Mouse (Mus musculus) liver, embryonic 11.5 days (tissue): ENCODE results near the gene Paf1. TPM values are rescaled to one million over a fixed set of nuclear protein-coding genes. Genes with fewer than 3 reads are reported as not detected.
A peak's percentile ranks its signal among the peaks of the same experiment; 100 is the strongest.

ENCODE experiments used
- ATAC-seq: fragments of 200-750 bp; cut with Nextera tagmentation; replicated peaks from 2 replicates; pipeline ENCODE4 v1.8.0; 2017; ENCODE audit warnings: moderate number of reproducible peaks, mild to moderate bottlenecking, moderate TSS enrichment, moderate library complexity; ENCODE audit not compliant: low FRiP score
- DNase-seq: peaks from one replicate; pipeline ENCODE4 v3.0.0-alpha.2; 2017; ENCODE audit warnings: low spot score
- H3K27ac ChIP-seq: fragments of 300-500 bp; sonication (generic); 2 replicates; pipeline ENCODE4 v1.5.1; 2014; ENCODE audit warnings: mild to moderate bottlenecking, low read depth, low read length, control low read depth
- H3K27me3 ChIP-seq: fragments of 300-500 bp; sonication (generic); replicated peaks from 2 replicates; pipeline ENCODE4 v1.6.1; 2014; ENCODE audit warnings: low read length, mixed read lengths; ENCODE audit not compliant: control insufficient read depth, insufficient read depth
- H3K36me3 ChIP-seq: fragments of 300-500 bp; sonication (generic); 2 replicates; pipeline ENCODE4 v1.6.1; 2014; ENCODE audit warnings: mild to moderate bottlenecking, low read length, moderate library complexity, mixed read lengths; ENCODE audit not compliant: control insufficient read depth, insufficient read depth
- H3K4me1 ChIP-seq: fragments of 300-500 bp; sonication (generic); replicated peaks from 2 replicates; pipeline ENCODE4 v1.6.1; 2014; ENCODE audit warnings: low read length, mixed read lengths; ENCODE audit not compliant: control insufficient read depth, insufficient read depth
- H3K4me2 ChIP-seq: fragments of 300-500 bp; sonication (generic); 2 replicates; pipeline ENCODE4 v1.6.1; 2014; ENCODE audit warnings: mild to moderate bottlenecking, control low read depth, moderate library complexity
- H3K4me3 ChIP-seq: fragments of 300-500 bp; sonication (generic); 2 replicates; pipeline ENCODE4 v1.5.1; 2014; ENCODE audit warnings: low read depth, low read length, control low read depth
- H3K9ac ChIP-seq: fragments of 300-500 bp; sonication (generic); 2 replicates; pipeline ENCODE4 v1.6.1; 2014; ENCODE audit warnings: low read depth, low read length, control low read depth
- H3K9me3 ChIP-seq: fragments of 300-500 bp; sonication (generic); 2 replicates; pipeline ENCODE4 v1.6.1; 2016; ENCODE audit warnings: low read length, inconsistent platforms, mixed read lengths; ENCODE audit not compliant: control insufficient read depth
- WGBS: fragments of 180-500 bp; shearing (Covaris S2); extraction: QIAGEN DNeasy Blood & Tissue Kit; methylation state at CpG from one replicate; pipeline ENCODE4 v1.1.7; 2014; 5-methylcytosine and 5-hydroxymethylcytosine counted together
- polyA plus RNA-seq: library from polyadenylated mRNA; unstranded; fragments of >200 nt; fragmentation: Nextera tagmentation; extraction: Ambion mirVana; gene quantifications from 2 replicates; pipeline ENCODE4 v1.2.1, GENCODE M21; 2014

Gene Paf1
- 56.1 and 58.6 TPM in 2 replicates for polyA plus RNA-seq

GRCm38 (mm10) chr7:28392429-28393271 is at the start of gene Paf1, which contains the start of gene Med29:
Gene Paf1, plus strand, starts transcription at chr7:28392951.
Gene Med29, minus strand, starts transcription at chr7:28392708.
- H3K9me3 ChIP-seq = no peaks in the 10 kb centered on the region
- H3K27me3 ChIP-seq = no peaks in the 10 kb centered on the region
- DNase-seq (peak; percentile 90), ATAC-seq (peak; percentile 97)
- under 1% methylated on average over 58 of the region's 58 CpGs for WGBS
- peak within 1 kb of the TSS; percentile 94 for H3K4me2 ChIP-seq
- peak within 1 kb of the TSS; percentile 57 for H3K27ac ChIP-seq
- H3K4me1 ChIP-seq = peaks cover 9% of the 10 kb centered on the region
- H3K9ac ChIP-seq = peak within 1 kb of the TSS; percentile 87
- peak within 1 kb of the TSS; percentile 96 for H3K4me3 ChIP-seq
- H3K36me3 ChIP-seq = peaks cover 38% of the 10 kb centered on the region

GRCm38 (mm10) chr7:28344637-28345036 is 48.1 kb upstream of the Paf1 start:
- Histone ChIP-seq H3K36me3 (no peaks in the 10 kb centered on the region), H3K4me3 (no peak overlapping the region), H3K9ac (peak overlapping the region; percentile 46), H3K4me2 (no peak overlapping the region), H3K9me3 (no peaks in the 10 kb centered on the region), H3K27me3 (no peaks in the 10 kb centered on the region), H3K4me1 (peaks cover 7% of the 10 kb centered on the region), H3K27ac (no peak overlapping the region; the same call in 1 of the 2 replicates)
- 6% methylated on average over 4 of the region's 4 CpGs for WGBS
- peak; percentile 69 for DNase-seq
- peak; percentile 40; the same call in 1 of the 2 replicates for ATAC-seq

- no peak overlapping the region for H3K27ac ChIP-seq
- H3K9me3 ChIP-seq = no peaks in the 10 kb centered on the region
- H3K36me3 ChIP-seq = peaks cover 13% of the 10 kb centered on the region
- H3K4me1 ChIP-seq = peaks cover 17% of the 10 kb centered on the region
- H3K27me3 ChIP-seq = no peaks in the 10 kb centered on the region
- DNase-seq (no peak), ATAC-seq (no peak)
- no peak overlapping the region for H3K4me3 ChIP-seq
- WGBS = 74% methylated on average over 3 of the region's 3 CpGs
- no peak overlapping the region for H3K4me2 ChIP-seq
- H3K9ac ChIP-seq = no peak overlapping the region
Observed at GRCm38 (mm10) chr7:28347746-28348145, 45.0 kb upstream of the Paf1 start.

GRCm38 (mm10) chr7:28348601-28349000 is 44.1 kb upstream of the Paf1 start:
- no peak overlapping the region for H3K27ac ChIP-seq
- H3K4me3 ChIP-seq = no peak overlapping the region
- WGBS = 80% methylated on average over 7 of the region's 7 CpGs
- H3K36me3 ChIP-seq = peaks cover 22% of the 10 kb centered on the region
- ATAC-seq (no peak), DNase-seq (no peak)
- peaks cover 21% of the 10 kb centered on the region for H3K4me1 ChIP-seq
- H3K27me3 ChIP-seq = no peaks in the 10 kb centered on the region
- no peaks in the 10 kb centered on the region for H3K9me3 ChIP-seq
- H3K9ac ChIP-seq = no peak overlapping the region
- peak overlapping the region; percentile 12; the same call in 1 of the 2 replicates for H3K4me2 ChIP-seq

- WGBS = under 1% methylated on average over 50 of the region's 50 CpGs
Observed at GRCm38 (mm10) chr7:28350155-28350883, 42.4 kb upstream of the Paf1 start, which contains the start of gene Rps16. Gene Rps16, plus strand, starts transcription at chr7:28350652.

GRCm38 (mm10) chr7:28351676-28352191 is 41.0 kb upstream of the Paf1 start:
- Histone ChIP-seq H3K4me3 (peak overlapping the region; percentile 96), H3K9ac (peak overlapping the region; percentile 100), H3K9me3 (no peaks in the 10 kb centered on the region), H3K4me1 (peaks cover 22% of the 10 kb centered on the region), H3K27ac (peak overlapping the region; percentile 89), H3K4me2 (peak overlapping the region; percentile 95), H3K36me3 (peaks cover 32% of the 10 kb centered on the region), H3K27me3 (no peaks in the 10 kb centered on the region)
- no peak for DNase-seq
- 26% methylated on average over 4 of the region's 4 CpGs for WGBS
- no peak for ATAC-seq

More at GRCm38 (mm10) chr7:28350155-28350883, 42.4 kb upstream of the Paf1 start, which contains the start of gene Rps16:
- Histone ChIP-seq H3K9ac (peak within 1 kb of the TSS; percentile 100), H3K27me3 (no peaks in the 10 kb centered on the region), H3K4me3 (peak within 1 kb of the TSS; percentile 96), H3K27ac (peak within 1 kb of the TSS; percentile 89), H3K9me3 (no peaks in the 10 kb centered on the region), H3K4me1 (peaks cover 22% of the 10 kb centered on the region), H3K36me3 (peaks cover 32% of the 10 kb centered on the region), H3K4me2 (peak within 1 kb of the TSS; percentile 95)
- DNase-seq = peak; percentile 95
- peak; percentile 92 for ATAC-seq

GRCm38 (mm10) chr7:28353267-28353666 is 39.5 kb upstream of the Paf1 start:
- ATAC-seq = no peak
- Histone ChIP-seq H3K9me3 (no peaks in the 10 kb centered on the region), H3K4me3 (no peak overlapping the region), H3K27me3 (no peaks in the 10 kb centered on the region), H3K4me2 (no peak overlapping the region), H3K36me3 (peaks cover 32% of the 10 kb centered on the region), H3K9ac (no peak overlapping the region), H3K27ac (peak overlapping the region; percentile 25; the same call in 1 of the 2 replicates), H3K4me1 (peaks cover 32% of the 10 kb centered on the region)
- 93% methylated on average over 2 of the region's 2 CpGs for whole genome bisulfite sequencing
- no peak for DNase-seq

GRCm38 (mm10) chr7:28354113-28354581 is 38.6 kb upstream of the Paf1 start:
- WGBS = 78% methylated on average over 3 of the region's 3 CpGs
- DNase-seq = no peak

More at GRCm38 (mm10) chr7:28354113-28354581, 38.6 kb upstream of the Paf1 start:
- peaks cover 32% of the 10 kb centered on the region for H3K36me3 ChIP-seq
- no peak overlapping the region for H3K27ac ChIP-seq
- H3K4me3 ChIP-seq = no peak overlapping the region
- no peak overlapping the region for H3K4me2 ChIP-seq
- no peaks in the 10 kb centered on the region for H3K9me3 ChIP-seq
- ATAC-seq = no peak
- H3K9ac ChIP-seq = no peak overlapping the region
- H3K27me3 ChIP-seq = no peaks in the 10 kb centered on the region
- H3K4me1 ChIP-seq = peaks cover 30% of the 10 kb centered on the region
